Mouse (Mus musculus): ENCODE results near the gene Tie1. TPM values are rescaled to one million over a fixed set of nuclear protein-coding genes. Genes with fewer than 3 reads are reported as not detected.

The Tie1 gene
- total and polyA plus RNA-seq, 3 experiments = not detected

DNA sequence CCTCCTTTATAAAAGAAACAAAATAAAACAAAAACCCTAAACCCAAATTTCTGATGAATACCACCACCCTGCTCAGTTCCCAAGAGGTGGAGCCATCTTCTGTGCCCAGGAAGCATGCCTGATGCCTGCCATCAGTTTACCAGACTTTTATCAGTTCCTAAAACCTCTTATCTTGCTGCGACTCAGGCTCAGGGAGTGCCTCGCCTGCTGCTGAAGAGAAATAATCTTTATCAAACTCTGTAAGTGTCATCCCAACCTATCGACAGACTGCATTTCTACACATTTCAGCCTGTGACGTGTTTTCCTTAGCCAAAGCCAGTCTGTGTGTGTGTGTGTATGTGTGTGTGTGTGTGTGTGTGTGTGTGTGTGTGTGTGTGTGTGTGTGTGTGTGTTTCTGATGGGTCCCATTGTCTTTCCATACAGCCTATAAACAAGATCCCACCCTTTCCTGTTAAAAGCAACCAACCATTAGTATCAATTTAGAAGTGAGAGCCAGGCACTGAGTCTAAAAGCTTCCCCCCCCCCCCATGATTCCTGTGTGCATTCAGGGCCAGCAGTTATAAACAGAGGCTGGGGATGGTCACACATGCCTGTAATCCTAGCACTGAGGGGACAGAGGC is 65.2 kb downstream of the Tie1 start:
- DNase-seq (ENCODE audit: extremely low read depth) = no peak
- H3K79me2 ChIP-seq (replicated peaks; ENCODE audit: control insufficient read depth, extremely low read depth, insufficient read depth, poor library complexity, severe bottlenecking) = peaks cover 16% of the 10 kb centered on the region
- in situ Hi-C loops (cut with MboI; ENCODE audit: low pct_ligation_motif_present, low pct_unique_long_range_greater_than_20kb, low sequenced_read_pairs) = no loop called here
- no peaks in the 10 kb centered on the region for H3K9me3 ChIP-seq (replicated peaks; ENCODE audit: low read length)
- no peak overlapping the region for H3K4me2 ChIP-seq (ENCODE audit: insufficient read depth, low read depth, poor library complexity, severe bottlenecking)
- peaks cover 9 to 19% of the 10 kb centered on the region in 2 experiments for H3K36me3 ChIP-seq (replicated peaks in 1 of 2; ENCODE audit: control insufficient read depth in 1 of 2, insufficient read depth in 1 of 2, low read length in 1 of 2)
- no peak overlapping the region for H3K4me3 ChIP-seq (replicated peaks in 1 of 3; ENCODE audit: low read depth in 2 of 3, low read length in 2 of 3, poor library complexity in 1 of 3)
- no peak overlapping the region for H3K9ac ChIP-seq (ENCODE audit: insufficient read depth, low read depth)
- H3K27ac ChIP-seq (ENCODE audit: insufficient read depth, low read depth) = no peak overlapping the region
- peaks cover 7 to 24% of the 10 kb centered on the region in 2 experiments for H3K4me1 ChIP-seq (ENCODE audit: control insufficient read depth in 1 of 2, insufficient read depth in 2 of 2)
- dilution Hi-C loops (cut with MboI; ENCODE audit: extremely low pct_ligation_motif_present, extremely low pct_unique_long_range_greater_than_20kb, low sequenced_read_pairs) = no loop called here
- TF ChIP-seq UBTF (IDR thresholded peaks at IDR 0.05; ENCODE audit: low read depth, low read length) (no peak), KAT2A (IDR thresholded peaks at IDR 0.05; ENCODE audit: insufficient replicate concordance, low read length) (no peak), MYC (IDR thresholded peaks at IDR 0.05; ENCODE audit: low read depth, low read length) (no peak), USF2 (conservative IDR thresholded peaks at IDR 0.05; ENCODE audit: low read depth, low read length) (no peak), CHD2 (IDR thresholded peaks at IDR 0.05; ENCODE audit: low read length) (no peak), PAX5 (IDR thresholded peaks at IDR 0.05; ENCODE audit: low read length) (no peak), POLR2AphosphoS2 (IDR thresholded peaks at IDR 0.05; ENCODE audit: low read depth, low read length) (no peak), IRF4 (IDR thresholded peaks at IDR 0.05; ENCODE audit: low read depth, low read length) (no peak), ZMIZ1 (IDR thresholded peaks at IDR 0.05; ENCODE audit: low read depth, low read length) (no peak), NRF1 (IDR thresholded peaks at IDR 0.05; ENCODE audit: low read depth, low read length) (no peak), RCOR1 (conservative IDR thresholded peaks at IDR 0.05; ENCODE audit: low read depth, low read length) (no peak), EP300 (IDR thresholded peaks at IDR 0.05; ENCODE audit: low read length) (no peak), ZC3H11A (IDR thresholded peaks at IDR 0.05; ENCODE audit: low read depth, low read length) (no peak), ETS1 (conservative IDR thresholded peaks at IDR 0.05; ENCODE audit: low read depth, low read length) (no peak), RAD21 (IDR thresholded peaks at IDR 0.05; ENCODE audit: low read depth, low read length) (no peak), ZNF384 (IDR thresholded peaks at IDR 0.05; ENCODE audit: low read depth, low read length) (no peak)
- H3K27me3 ChIP-seq (replicated peaks) = no peaks in the 10 kb centered on the region

DNA sequence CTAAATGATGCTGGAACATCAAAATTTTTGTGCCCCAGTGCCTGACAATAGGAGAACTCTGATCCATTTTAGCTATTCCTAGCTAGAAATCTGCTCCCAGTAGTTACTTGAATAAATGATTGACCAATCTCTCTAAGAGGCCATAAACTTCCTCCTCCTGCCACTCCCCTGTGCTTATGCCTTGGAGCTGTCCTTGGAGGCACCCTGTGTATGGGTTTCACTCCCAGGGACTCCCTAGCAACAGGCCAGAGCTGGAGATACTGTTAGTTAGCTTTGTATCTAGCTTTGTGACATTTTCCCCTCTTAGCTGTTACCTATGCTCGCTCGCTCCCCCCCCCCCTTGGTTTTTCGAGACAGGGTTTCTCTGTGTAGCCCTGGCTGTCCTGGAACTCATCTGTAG is 68.5 kb downstream of the Tie1 start:
- H3K4me3 ChIP-seq (replicated peaks in 1 of 3; ENCODE audit: low read depth in 2 of 3, low read length in 2 of 3, poor library complexity in 1 of 3) = no peak overlapping the region
- H3K9ac ChIP-seq (ENCODE audit: insufficient read depth, low read depth) = no peak overlapping the region
- no peaks in the 10 kb centered on the region for H3K9me3 ChIP-seq (replicated peaks; ENCODE audit: low read length)
- no peak for DNase-seq (ENCODE audit: extremely low read depth)
- no peak overlapping the region for H3K4me2 ChIP-seq (ENCODE audit: insufficient read depth, low read depth, poor library complexity, severe bottlenecking)
- peaks cover 0 to 7% of the 10 kb centered on the region in 2 experiments; a peak in 1 of 4 replicates for H3K4me1 ChIP-seq (ENCODE audit: control insufficient read depth in 1 of 2, insufficient read depth in 2 of 2)
- in situ Hi-C loops (cut with MboI; ENCODE audit: low pct_ligation_motif_present, low pct_unique_long_range_greater_than_20kb, low sequenced_read_pairs) = no loop called here
- dilution Hi-C loops (cut with MboI; ENCODE audit: extremely low pct_ligation_motif_present, extremely low pct_unique_long_range_greater_than_20kb, low sequenced_read_pairs) = no loop called here
- TF ChIP-seq ZC3H11A (IDR thresholded peaks at IDR 0.05; ENCODE audit: low read depth, low read length) = no peak
- no peak for TF ChIP-seq MAX (IDR thresholded peaks at IDR 0.05; ENCODE audit: low read length)
- TF ChIP-seq KAT2A (IDR thresholded peaks at IDR 0.05; ENCODE audit: insufficient replicate concordance, low read length) = no peak
- no peak for TF ChIP-seq JUND (conservative IDR thresholded peaks at IDR 0.05; ENCODE audit: low read depth, low read length)
- TF ChIP-seq ETS1 (conservative IDR thresholded peaks at IDR 0.05; ENCODE audit: low read depth, low read length) = no peak
- TF ChIP-seq USF2 (conservative IDR thresholded peaks at IDR 0.05; ENCODE audit: low read depth, low read length) = no peak
- no peak for TF ChIP-seq NRF1 (IDR thresholded peaks at IDR 0.05; ENCODE audit: low read depth, low read length)
- TF ChIP-seq EP300 (IDR thresholded peaks at IDR 0.05; ENCODE audit: low read length) = no peak
- no peak for TF ChIP-seq MXI1 (IDR thresholded peaks at IDR 0.05; ENCODE audit: low read depth, low read length)
- TF ChIP-seq MAFK (IDR thresholded peaks at IDR 0.05; ENCODE audit: insufficient replicate concordance, low read length) = no peak
- no peak for TF ChIP-seq MYC (IDR thresholded peaks at IDR 0.05; ENCODE audit: low read depth, low read length)
- TF ChIP-seq NELFE (IDR thresholded peaks at IDR 0.05; ENCODE audit: low read depth, low read length) = no peak
- no peak for TF ChIP-seq SIN3A (IDR thresholded peaks at IDR 0.05; ENCODE audit: low read length)
- no peak for TF ChIP-seq MAZ (IDR thresholded peaks at IDR 0.05; ENCODE audit: low read depth, low read length)
- no peak for TF ChIP-seq ZNF384 (IDR thresholded peaks at IDR 0.05; ENCODE audit: low read depth, low read length)
- TF ChIP-seq ZKSCAN1 (IDR thresholded peaks at IDR 0.05; ENCODE audit: borderline replicate concordance, low read depth, low read length) = no peak
- H3K36me3 ChIP-seq (replicated peaks in 1 of 2; ENCODE audit: control insufficient read depth in 1 of 2, insufficient read depth in 1 of 2, low read length in 1 of 2) = peaks cover 25 to 45% of the 10 kb centered on the region in 2 experiments
- H3K79me2 ChIP-seq (replicated peaks; ENCODE audit: control insufficient read depth, extremely low read depth, insufficient read depth, poor library complexity, severe bottlenecking) = no peaks in the 10 kb centered on the region
- H3K27ac ChIP-seq (ENCODE audit: insufficient read depth, low read depth) = no peak overlapping the region
- H3K27me3 ChIP-seq (replicated peaks) = no peaks in the 10 kb centered on the region
